Mouse (Mus musculus): ENCODE results near the gene Cd160. TPM values are rescaled to one million over a fixed set of nuclear protein-coding genes. Genes with fewer than 3 reads are reported as not detected.

Cd160 gene
- polyA plus RNA-seq, 1 experiment from 2014 or later = 0.32 TPM

DNA sequence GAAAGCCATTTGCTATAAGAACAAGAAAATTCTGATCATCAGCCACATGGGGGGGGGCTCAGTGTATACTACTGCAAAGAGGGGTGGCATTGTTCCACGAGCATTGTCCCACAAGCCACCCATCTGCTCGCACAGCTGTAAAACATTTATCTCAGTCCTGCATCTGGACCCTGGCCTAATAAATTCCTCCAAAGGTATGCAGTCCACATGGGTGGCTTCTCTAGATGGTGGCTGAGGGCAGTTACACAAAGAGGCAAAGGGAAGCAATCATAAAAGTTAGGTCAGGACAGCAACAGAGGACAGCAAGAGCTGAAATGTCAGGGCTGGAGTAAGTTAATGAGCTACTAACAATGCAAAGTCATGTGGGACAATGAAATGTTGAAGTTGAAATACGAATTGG, 5.5 kb downstream of the Cd160 start:
- Histone ChIP-seq H3K9ac (replicated peaks; ENCODE audit: low read depth, low read length) (no peak overlapping the region), H3K9me3 (ENCODE audit: control insufficient read depth, low read depth, low read length) (no peaks in the 10 kb centered on the region), H3K36me3 (ENCODE audit: control insufficient read depth, insufficient read depth, low read length) (no peaks in the 10 kb centered on the region), H3K4me2 (replicated peaks; ENCODE audit: low read depth, low read length) (no peak overlapping the region), H3K4me3 (ENCODE audit: low read depth, low read length) (no peak overlapping the region), H3K27ac (ENCODE audit: low read length) (no peak overlapping the region), H3K27me3 (ENCODE audit: control insufficient read depth, insufficient read depth, low read length) (no peaks in the 10 kb centered on the region), H3K4me1 (ENCODE audit: control insufficient read depth, insufficient read depth, low read length) (no peaks in the 10 kb centered on the region)
- ATAC-seq (ENCODE audit: insufficient number of reproducible peaks, insufficient read depth, low FRiP score, low read depth) = no peak
- WGBS = 47% methylated on average over 3 of the region's 3 CpGs

DNA sequence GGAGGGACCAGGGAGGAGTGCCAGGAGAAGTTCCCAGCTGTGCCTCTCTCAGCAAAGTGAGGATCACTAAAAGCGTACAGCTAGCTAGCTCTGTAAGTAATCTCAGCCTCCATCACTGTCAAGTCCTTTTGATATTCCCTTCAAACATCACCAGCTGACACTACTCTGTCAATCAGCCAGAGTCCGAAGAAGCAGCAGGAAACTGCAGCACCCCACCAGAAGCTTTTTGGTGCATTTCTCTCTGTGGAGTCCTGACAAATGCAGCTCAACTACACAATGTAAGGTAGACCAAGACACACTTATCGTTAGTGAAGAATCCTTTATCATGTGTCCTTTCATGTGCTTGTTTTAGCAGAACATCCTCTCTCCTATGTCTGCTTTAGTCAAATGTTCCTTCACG, 7.6 kb downstream of the Cd160 start:
- H3K4me3 ChIP-seq (ENCODE audit: low read depth, low read length) = no peak overlapping the region
- no peak overlapping the region for H3K27ac ChIP-seq (ENCODE audit: low read length)
- H3K36me3 ChIP-seq (ENCODE audit: control insufficient read depth, insufficient read depth, low read length) = no peaks in the 10 kb centered on the region
- 90% methylated on average over 4 of the region's 4 CpGs for WGBS
- H3K27me3 ChIP-seq (ENCODE audit: control insufficient read depth, insufficient read depth, low read length) = no peaks in the 10 kb centered on the region
- no peak overlapping the region for H3K4me2 ChIP-seq (replicated peaks; ENCODE audit: low read depth, low read length)
- no peak for ATAC-seq (ENCODE audit: insufficient number of reproducible peaks, insufficient read depth, low FRiP score, low read depth)
- H3K4me1 ChIP-seq (ENCODE audit: control insufficient read depth, insufficient read depth, low read length) = no peaks in the 10 kb centered on the region
- H3K9me3 ChIP-seq (ENCODE audit: control insufficient read depth, low read depth, low read length) = no peaks in the 10 kb centered on the region
- no peak overlapping the region for H3K9ac ChIP-seq (replicated peaks; ENCODE audit: low read depth, low read length)

DNA sequence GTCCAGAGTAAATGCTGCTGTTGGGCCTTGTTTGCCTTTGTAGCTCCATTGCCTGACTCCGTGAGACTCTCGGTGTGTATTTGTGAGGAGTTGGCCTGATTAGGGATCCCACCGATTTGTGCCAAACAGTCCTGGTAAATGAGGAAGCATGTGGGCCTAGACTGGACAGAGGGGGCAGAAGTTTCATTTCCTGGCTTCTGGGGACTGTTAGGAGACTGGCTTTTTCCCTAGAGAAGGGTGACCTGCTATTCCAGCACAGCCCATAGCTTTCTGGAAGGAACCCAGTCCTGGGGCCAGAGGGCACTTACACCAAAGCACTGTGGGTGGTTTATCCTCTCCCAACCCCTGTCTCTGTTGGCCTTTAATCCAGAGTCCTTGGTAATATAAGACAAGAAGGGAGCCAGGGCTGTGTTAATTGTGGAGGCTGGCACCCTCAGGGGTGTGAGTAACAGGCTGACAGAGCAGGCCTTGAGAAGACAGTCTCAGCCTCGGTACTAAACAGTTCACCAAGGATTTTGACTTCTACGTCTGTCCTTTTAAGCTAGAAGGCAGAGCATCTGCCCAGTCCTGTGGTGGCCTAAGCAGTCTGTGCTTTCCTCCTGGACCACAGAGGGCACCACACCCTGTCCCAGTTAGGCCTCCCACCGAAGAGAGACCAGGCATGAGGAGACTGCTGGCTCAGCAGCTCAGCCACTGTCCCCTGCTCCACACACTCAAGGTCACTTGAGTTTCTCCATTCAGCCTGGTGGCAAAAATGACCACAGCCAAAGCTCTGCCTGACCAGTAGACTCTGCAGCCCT, 8.8 kb downstream of the Cd160 start:
- Histone ChIP-seq H3K4me3 (ENCODE audit: low read depth, low read length) (no peak overlapping the region), H3K36me3 (ENCODE audit: control insufficient read depth, insufficient read depth, low read length) (no peaks in the 10 kb centered on the region), H3K27ac (ENCODE audit: low read length) (no peak overlapping the region), H3K4me1 (ENCODE audit: control insufficient read depth, insufficient read depth, low read length) (no peaks in the 10 kb centered on the region), H3K9ac (replicated peaks; ENCODE audit: low read depth, low read length) (no peak overlapping the region), H3K4me2 (replicated peaks; ENCODE audit: low read depth, low read length) (no peak overlapping the region), H3K9me3 (ENCODE audit: control insufficient read depth, low read depth, low read length) (no peaks in the 10 kb centered on the region), H3K27me3 (ENCODE audit: control insufficient read depth, insufficient read depth, low read length) (no peaks in the 10 kb centered on the region)
- ATAC-seq (ENCODE audit: insufficient number of reproducible peaks, insufficient read depth, low FRiP score, low read depth) = no peak
- 70% methylated on average over 6 of the region's 6 CpGs for WGBS

DNA sequence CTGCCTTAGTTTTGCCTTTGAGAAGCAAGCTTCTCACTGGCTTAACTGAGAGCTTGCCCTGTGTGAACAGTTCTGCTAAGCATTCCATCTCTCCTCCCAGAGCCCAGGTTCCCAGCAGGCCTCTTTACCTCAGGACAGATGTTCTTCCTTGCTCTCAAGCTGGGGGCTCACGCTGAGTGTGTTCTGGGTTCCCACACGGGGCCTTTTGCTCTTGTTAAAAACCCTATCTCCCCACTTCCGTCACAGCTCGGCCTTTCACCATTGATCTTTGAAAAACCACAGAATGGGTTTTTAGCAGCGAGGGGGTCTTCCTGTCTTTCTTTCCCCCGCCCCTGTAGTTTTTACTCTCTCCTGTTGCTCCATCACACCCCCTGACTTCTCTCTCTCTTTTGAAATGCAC, 14.8 kb downstream of the Cd160 start:
- Histone ChIP-seq H3K9me3 (ENCODE audit: control insufficient read depth, low read depth, low read length) (no peaks in the 10 kb centered on the region), H3K9ac (replicated peaks; ENCODE audit: low read depth, low read length) (no peak overlapping the region), H3K4me3 (ENCODE audit: low read depth, low read length) (no peak overlapping the region), H3K4me2 (replicated peaks; ENCODE audit: low read depth, low read length) (no peak overlapping the region), H3K27me3 (ENCODE audit: control insufficient read depth, insufficient read depth, low read length) (no peaks in the 10 kb centered on the region), H3K27ac (ENCODE audit: low read length) (no peak overlapping the region), H3K36me3 (ENCODE audit: control insufficient read depth, insufficient read depth, low read length) (no peaks in the 10 kb centered on the region), H3K4me1 (ENCODE audit: control insufficient read depth, insufficient read depth, low read length) (peaks cover 3% of the 10 kb centered on the region; the same call in 1 of the 2 replicates)
- no peak for ATAC-seq (ENCODE audit: insufficient number of reproducible peaks, insufficient read depth, low FRiP score, low read depth)
- 52% methylated on average over 6 of the region's 6 CpGs for WGBS

DNA sequence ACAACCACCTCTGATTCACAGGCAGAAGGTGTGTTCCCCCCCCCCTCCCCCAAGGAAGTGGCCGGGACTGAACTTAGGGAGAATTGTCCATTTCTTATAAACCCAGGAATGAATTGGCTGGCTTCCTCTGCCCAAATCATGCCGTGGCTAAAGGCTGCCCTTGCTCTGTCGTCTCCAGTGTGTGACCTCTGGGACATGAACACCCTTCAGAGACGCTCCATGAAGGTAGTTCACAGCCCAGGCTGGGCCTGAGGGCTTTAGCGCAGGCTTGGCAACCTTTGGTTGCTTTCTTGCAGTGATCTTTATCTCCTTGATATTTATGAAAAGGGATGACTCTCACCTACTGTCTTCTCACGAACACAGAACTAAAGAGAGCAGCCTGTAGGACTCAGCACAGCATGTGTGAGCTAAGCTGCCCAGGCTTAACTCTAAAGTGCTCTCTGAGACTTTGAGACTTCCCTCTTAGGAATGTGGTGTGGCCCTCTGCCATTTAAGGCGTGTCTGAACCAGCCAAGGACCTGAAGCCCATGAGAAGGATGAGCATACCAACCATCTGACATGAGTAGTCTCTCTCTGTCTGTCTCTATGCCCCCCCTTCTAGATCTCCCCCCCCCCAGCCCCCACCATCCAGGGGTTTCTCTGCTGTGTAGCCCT, 15.4 kb downstream of the Cd160 start:
- H3K4me1 ChIP-seq (ENCODE audit: control insufficient read depth, insufficient read depth, low read length) = peaks cover 3% of the 10 kb centered on the region; the same call in 1 of the 2 replicates
- no peaks in the 10 kb centered on the region for H3K36me3 ChIP-seq (ENCODE audit: control insufficient read depth, insufficient read depth, low read length)
- no peak overlapping the region for H3K4me3 ChIP-seq (ENCODE audit: low read depth, low read length)
- WGBS = 39% methylated on average over 7 of the region's 7 CpGs
- ATAC-seq (ENCODE audit: insufficient number of reproducible peaks, insufficient read depth, low FRiP score, low read depth) = no peak
- H3K4me2 ChIP-seq (replicated peaks; ENCODE audit: low read depth, low read length) = no peak overlapping the region
- H3K27ac ChIP-seq (ENCODE audit: low read length) = no peak overlapping the region
- no peaks in the 10 kb centered on the region for H3K9me3 ChIP-seq (ENCODE audit: control insufficient read depth, low read depth, low read length)
- H3K27me3 ChIP-seq (ENCODE audit: control insufficient read depth, insufficient read depth, low read length) = no peaks in the 10 kb centered on the region
- no peak overlapping the region for H3K9ac ChIP-seq (replicated peaks; ENCODE audit: low read depth, low read length)

DNA sequence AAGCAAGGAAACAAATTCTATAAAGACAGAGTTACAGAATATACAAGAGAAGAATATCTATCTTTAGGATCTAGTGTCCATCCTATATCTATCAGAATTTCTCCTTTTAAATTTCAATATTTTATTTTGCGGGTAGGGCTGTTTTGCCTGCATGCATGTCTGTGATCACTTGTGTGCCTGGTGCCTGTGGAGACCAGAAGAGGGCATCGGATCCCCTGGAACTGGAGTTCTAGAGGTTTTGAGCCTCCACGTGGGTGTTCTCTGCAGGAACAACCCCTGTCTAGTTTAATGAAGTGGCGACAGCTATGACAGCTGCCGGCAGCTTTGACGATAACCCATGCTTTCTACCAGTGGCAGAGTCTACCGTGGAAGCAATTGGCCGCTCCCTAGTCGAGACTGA, 16.0 kb downstream of the Cd160 start:
- H3K4me3 ChIP-seq (ENCODE audit: low read depth, low read length) = no peak overlapping the region
- no peaks in the 10 kb centered on the region for H3K36me3 ChIP-seq (ENCODE audit: control insufficient read depth, insufficient read depth, low read length)
- H3K27me3 ChIP-seq (ENCODE audit: control insufficient read depth, insufficient read depth, low read length) = no peaks in the 10 kb centered on the region
- no peak overlapping the region for H3K9ac ChIP-seq (replicated peaks; ENCODE audit: low read depth, low read length)
- H3K4me1 ChIP-seq (ENCODE audit: control insufficient read depth, insufficient read depth, low read length) = peaks cover 3% of the 10 kb centered on the region; the same call in 1 of the 2 replicates
- 12% methylated on average over 9 of the region's 9 CpGs for WGBS
- no peak overlapping the region for H3K27ac ChIP-seq (ENCODE audit: low read length)
- no peak overlapping the region for H3K4me2 ChIP-seq (replicated peaks; ENCODE audit: low read depth, low read length)
- no peaks in the 10 kb centered on the region for H3K9me3 ChIP-seq (ENCODE audit: control insufficient read depth, low read depth, low read length)
- ATAC-seq (ENCODE audit: insufficient number of reproducible peaks, insufficient read depth, low FRiP score, low read depth) = no peak

DNA sequence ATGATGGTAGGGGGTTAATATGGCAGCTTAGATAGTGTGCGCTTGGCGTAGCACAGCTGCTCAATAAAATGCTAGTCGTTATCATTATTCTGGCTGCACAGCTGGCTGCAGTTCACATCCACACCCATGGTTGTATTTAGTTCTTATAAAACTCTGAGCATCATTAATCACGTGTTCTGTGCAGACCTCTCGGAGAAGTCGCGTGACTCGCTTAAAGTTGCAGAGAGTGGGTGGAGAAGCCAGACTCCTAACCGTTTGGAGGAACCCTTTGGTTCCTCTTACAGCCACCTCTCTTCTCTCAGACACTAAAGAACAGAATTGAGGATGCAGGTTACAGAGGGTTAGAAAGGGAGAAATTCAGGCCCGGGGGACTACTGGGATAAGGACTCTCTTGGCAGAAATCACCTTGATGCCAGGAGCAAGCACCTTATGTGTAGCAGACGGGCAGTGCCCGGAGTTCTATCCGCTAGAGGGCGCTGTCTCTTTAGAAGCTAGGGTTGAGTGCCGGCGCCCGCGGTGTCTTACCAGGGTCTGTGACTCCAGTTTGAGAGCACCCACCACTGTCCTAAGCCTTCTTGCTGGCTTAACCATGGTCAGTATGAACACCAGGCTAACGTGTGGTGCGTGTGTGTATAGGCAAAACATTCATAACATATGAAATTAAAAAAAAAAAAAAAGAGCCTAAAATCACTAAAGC, 16.6 kb downstream of the Cd160 start:
- H3K4me3 ChIP-seq (ENCODE audit: low read depth, low read length) = no peak overlapping the region
- WGBS = 33% methylated on average over 20 of the region's 20 CpGs
- 0 out of 2 replicates have a peak, but pooled peaks have one; percentile 33 for ATAC-seq (ENCODE audit: insufficient number of reproducible peaks, insufficient read depth, low FRiP score, low read depth)

DNA sequence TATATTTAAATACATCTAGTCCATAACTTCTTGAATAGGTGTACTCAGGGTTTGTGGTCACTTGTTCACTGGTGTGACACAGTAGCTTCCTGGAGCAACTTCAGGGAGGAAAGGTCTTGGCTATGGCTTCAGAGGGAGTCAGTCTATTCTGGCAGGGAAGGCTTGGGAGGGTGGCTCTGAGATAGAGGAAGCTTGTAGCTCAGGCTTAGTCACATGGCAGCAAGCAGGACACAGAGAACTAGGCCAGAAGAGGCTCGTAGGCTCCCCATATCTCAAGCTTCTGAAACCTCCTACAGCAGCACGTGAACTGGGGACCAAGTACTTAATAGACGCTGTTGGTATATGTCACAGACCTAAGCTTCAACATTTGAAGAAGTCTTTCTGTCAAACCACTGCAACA, 17.9 kb downstream of the Cd160 start:
- H3K27ac ChIP-seq (ENCODE audit: low read length) = no peak overlapping the region
- H3K4me2 ChIP-seq (replicated peaks; ENCODE audit: low read depth, low read length) = no peak overlapping the region
- H3K9me3 ChIP-seq (ENCODE audit: control insufficient read depth, low read depth, low read length) = no peaks in the 10 kb centered on the region
- ATAC-seq (ENCODE audit: insufficient number of reproducible peaks, insufficient read depth, low FRiP score, low read depth) = no peak
- H3K27me3 ChIP-seq (ENCODE audit: control insufficient read depth, insufficient read depth, low read length) = no peaks in the 10 kb centered on the region
- 87% methylated on average over 3 of the region's 3 CpGs for WGBS
- no peak overlapping the region for H3K9ac ChIP-seq (replicated peaks; ENCODE audit: low read depth, low read length)
- H3K36me3 ChIP-seq (ENCODE audit: control insufficient read depth, insufficient read depth, low read length) = no peaks in the 10 kb centered on the region
- no peak overlapping the region for H3K4me3 ChIP-seq (ENCODE audit: low read depth, low read length)
- peaks cover 3% of the 10 kb centered on the region; the same call in 1 of the 2 replicates for H3K4me1 ChIP-seq (ENCODE audit: control insufficient read depth, insufficient read depth, low read length)

More for the DNA sequence above, 16.6 kb downstream of the Cd160 start:
- Histone ChIP-seq H3K27ac (ENCODE audit: low read length) (no peak overlapping the region), H3K27me3 (ENCODE audit: control insufficient read depth, insufficient read depth, low read length) (no peaks in the 10 kb centered on the region), H3K9me3 (ENCODE audit: control insufficient read depth, low read depth, low read length) (no peaks in the 10 kb centered on the region), H3K4me2 (replicated peaks; ENCODE audit: low read depth, low read length) (no peak overlapping the region), H3K9ac (replicated peaks; ENCODE audit: low read depth, low read length) (no peak overlapping the region), H3K4me1 (ENCODE audit: control insufficient read depth, insufficient read depth, low read length) (peaks cover 3% of the 10 kb centered on the region; the same call in 1 of the 2 replicates), H3K36me3 (ENCODE audit: control insufficient read depth, insufficient read depth, low read length) (no peaks in the 10 kb centered on the region)

All from stomach, embryonic 14.5 days (tissue).